Mouse (Mus musculus) heart, postnatal 10 days (tissue): ENCODE measurements around the gene Heatr1. TPM values are rescaled to one million over a fixed set of nuclear protein-coding genes. Genes with fewer than 3 reads are reported as not detected.
"Not testable (repeated sequence)": the region's sequence is repeated elsewhere in the genome, so short reads cannot be mapped to it uniquely, and the experiment has no call there.

ENCODE experiments used
- DNase-seq, 2 experiments: peaks; one replicate each; pipeline ENCODE4 v3.0.0; 2021
- intact Hi-C: fragments of 180-260 bp; cut with DNase I; formaldehyde crosslinking; loops from one replicate; pipeline ENCODE4 v1.15.1; 2025
- total RNA-seq, 2 experiments: library from RNA; stranded (reverse); gene quantifications; 2 replicates each; pipeline ENCODE4 v1.2.3; 2021

Heatr1 gene
- total RNA-seq, 2 experiments from 2014 or later = 15.9 to 16.0 TPM

- DNase-seq = peak; percentile 67 to 72
- intact Hi-C loops = no loop called here
These were observed 47.3 kb downstream of the Heatr1 start for GRCm38 (mm10) chr13:12442008-12442587.

- no peak for DNase-seq
- intact Hi-C loops = no loop called here
These were observed 58.3 kb downstream of the Heatr1 start for GRCm38 (mm10) chr13:12453150-12453549.

DNA sequence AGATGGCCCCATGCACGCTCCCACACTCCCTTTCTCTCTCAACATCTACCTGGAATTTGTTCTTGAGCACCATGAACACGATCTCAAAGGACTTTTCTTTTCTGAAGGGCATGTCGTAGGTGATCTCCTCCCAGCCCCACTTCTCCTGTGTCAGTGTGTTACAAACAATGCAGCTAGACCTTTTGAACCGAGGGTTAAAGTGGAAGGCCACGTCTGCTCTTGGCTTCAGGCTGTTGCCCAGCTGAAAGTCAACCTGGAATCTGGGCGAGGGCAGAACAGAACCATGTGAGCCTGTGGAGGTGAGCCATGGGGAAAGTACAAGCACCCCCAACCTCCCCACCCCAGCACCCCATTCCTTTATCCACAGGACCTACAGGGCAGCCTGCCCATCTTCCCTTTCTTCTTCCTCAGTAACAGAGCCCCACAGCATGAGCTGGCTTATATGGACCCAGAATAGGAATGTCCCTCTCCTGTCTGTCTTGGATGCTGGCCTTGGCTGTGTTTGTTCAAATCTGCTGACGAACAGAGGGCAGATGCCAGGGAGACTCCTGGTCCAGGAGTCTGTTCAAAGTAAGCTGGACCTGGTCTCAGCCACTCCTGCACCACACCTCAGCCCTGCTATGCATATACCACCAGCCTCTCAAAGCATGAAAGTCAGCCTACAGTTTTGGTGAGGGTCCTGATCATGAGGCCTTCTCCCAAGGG is 60.0 kb downstream of the Heatr1 start:
- intact Hi-C loops = no loop called here
- DNase-seq = no peak

GRCm38 (mm10) chr13:12456711-12457110 is 61.9 kb downstream of the Heatr1 start:
- intact Hi-C loops = no loop called here

DNA sequence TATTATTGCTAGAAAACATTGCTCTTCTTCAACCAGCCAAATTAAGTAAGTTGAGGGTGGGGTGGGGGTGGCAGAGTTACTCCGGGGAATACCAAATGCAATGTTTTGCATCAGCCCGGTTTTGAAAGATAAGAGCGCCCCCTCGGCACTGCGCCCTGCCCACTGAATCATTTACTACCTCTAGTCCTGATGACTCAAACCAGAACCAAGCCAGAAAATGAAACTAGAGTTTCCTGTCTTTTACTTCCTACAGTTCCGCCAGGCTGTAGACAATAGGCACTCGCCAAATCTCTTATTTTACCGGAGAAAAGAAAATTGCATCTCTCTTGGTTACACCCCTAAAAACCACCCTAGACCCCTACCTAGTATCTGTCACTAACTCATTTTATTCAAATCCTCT is 65.6 kb downstream of the Heatr1 start:
- intact Hi-C loops = loop anchor here (5.0 kb wide), 1 partner anchor 203 kb away; the partner anchor contains the start of gene Mtr

More at GRCm38 (mm10) chr13:12456711-12457110, 61.9 kb downstream of the Heatr1 start:
- DNase-seq = no peak

GRCm38 (mm10) chr13:12460881-12461729 is 66.3 kb downstream of the Heatr1 start:
- DNase-seq = peak; percentile 97
- intact Hi-C loops = loop anchor here (5.0 kb wide), 1 partner anchor 204 kb away; the partner anchor contains the start of gene Mtr

More for the DNA sequence above, 65.6 kb downstream of the Heatr1 start:
- DNase-seq = peak; percentile 54 to 60

GRCm38 (mm10) chr13:12461730-12462119 is 66.9 kb downstream of the Heatr1 start:
- intact Hi-C loops = loop anchor here (2.0 to 5.0 kb wide), 2 partner anchors 107 to 204 kb away; partner anchors contain the start of gene Mtr
- DNase-seq = peak in 1 of 2 experiments; percentile 49

DNA sequence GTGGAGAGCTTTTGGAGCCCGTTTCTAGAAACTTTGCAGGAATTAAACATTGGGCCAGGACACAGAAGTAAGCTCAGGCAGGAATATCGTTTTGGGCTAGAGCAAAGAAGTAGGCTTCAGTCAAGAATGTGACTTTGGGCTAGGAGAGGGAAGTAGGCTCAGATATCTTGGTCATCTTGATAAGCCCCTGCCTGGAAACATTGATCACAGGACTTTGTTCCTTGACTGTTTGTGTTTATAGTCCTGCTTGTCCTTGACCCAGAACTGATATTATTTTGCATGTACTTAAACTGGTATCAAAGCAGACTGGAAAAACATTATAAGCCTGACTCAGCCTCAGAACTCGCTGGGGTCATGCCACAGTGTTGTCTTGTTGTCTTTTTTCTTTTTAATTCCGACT is 67.8 kb downstream of the Heatr1 start:
- DNase-seq = no peak
- intact Hi-C loops = loop anchor here (2.0 to 5.0 kb wide), 2 partner anchors 106 to 205 kb away; partner anchors contain the start of gene Mtr

DNA sequence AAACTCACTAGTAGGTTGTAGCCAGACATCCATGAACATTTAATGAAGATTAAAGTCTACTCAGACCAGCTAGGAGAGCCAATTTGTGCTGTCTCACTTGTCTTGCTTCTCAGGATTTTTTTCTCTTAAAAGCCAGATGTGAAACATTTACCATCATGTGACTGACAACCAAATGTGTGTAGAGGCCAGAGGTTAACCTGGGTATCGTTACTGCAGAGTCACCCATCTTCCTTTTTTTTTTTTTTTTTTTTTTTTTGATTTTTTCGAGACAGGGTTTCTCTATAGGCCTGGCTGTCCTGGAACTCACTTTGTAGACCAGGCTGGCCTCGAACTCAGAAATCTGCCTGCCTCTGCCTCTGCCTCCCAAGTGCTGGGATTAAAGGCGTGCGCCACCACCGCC is 69.3 kb downstream of the Heatr1 start:
- DNase-seq = not testable (repeated sequence)
- intact Hi-C loops = loop anchor here (5.0 kb wide), 1 partner anchor 207 kb away; the partner anchor contains the start of gene Mtr

- DNase-seq = no peak
- intact Hi-C loops = loop anchor here (5.0 kb wide), 1 partner anchor 208 kb away; the partner anchor contains the start of gene Mtr
These were observed 70.0 kb downstream of the Heatr1 start, which contains the start of gene Lgals8 for GRCm38 (mm10) chr13:12464844-12465243. Lgals8 (minus strand) TSS chr13:12464944.

DNA sequence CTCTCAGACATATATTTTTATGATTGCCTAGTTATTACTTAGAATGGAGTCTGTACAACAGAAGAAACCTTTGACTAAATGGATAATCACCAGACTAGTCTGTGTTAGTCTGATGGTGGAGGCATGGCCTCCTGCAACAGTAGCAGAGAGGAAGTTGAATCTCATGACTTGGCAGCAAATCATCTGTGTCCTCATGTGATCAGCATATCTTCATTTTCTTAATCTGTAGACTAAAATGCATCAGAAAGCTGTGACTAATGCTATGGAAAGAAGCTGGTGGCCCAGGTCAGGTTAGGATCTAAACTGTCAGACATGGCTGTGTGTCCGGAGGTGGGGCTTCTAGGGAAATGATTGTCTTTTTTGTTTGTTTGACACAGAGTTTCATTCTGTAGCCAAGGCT is 73.7 kb downstream of the Heatr1 start:
- peak; percentile 16 to 26 for DNase-seq

DNA sequence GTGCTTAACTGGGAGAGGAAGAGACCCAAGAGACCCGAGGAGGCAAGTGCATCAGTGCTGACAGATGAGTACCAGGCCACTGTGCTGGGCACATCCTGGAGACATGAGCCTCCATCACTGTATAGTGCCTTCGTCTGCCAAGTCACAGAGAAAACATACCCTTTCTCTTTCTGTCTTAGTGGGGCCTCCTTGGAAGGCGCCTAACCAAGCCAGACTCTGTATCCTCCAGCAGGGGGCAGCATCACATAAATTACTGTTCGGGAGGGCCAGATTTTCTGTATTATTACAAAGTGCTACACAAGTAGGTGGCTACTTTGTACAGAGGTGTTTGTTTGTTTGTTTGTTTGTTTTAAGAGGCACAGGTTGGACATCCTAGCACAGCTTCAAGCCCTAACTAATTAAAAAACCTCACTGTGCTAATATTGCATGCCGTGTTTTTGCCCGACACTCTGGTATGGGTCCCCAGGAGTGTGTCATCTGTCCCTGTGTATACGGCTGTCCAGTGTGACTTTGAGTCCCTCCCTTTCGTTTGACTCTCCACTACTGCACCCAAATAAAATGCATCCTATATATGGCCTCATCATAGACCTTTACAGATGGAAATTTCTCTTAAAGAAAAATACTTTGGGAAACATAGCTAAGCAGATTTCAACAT is 79.0 kb downstream of the Heatr1 start:
- DNase-seq = peak; percentile 77 to 90
- intact Hi-C loops = loop anchor here (1.0 to 2.0 kb wide), 2 partner anchors 115 to 206 kb away; no protein-coding TSS in a partner anchor

More for the DNA sequence above, 73.7 kb downstream of the Heatr1 start:
- intact Hi-C loops = no loop called here

DNA sequence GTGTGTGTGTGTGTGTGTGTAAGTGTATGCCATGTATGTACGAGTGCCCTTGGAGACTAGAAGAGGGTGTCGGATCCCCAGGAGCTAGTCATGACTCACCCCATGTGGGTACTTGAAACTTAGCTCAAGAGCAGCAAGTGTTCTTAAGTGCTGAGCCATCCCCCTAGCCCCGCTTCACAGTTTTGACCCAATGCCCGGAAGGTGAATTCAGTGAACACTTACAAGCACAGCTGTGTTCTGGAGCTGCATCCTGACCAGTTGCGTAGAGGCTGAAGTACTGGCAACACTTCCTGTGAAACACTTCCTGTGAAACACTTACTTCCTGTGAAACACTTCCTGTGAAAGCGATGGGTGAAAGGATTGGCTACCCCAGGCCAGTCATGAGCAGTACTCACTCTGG is 80.4 kb downstream of the Heatr1 start:
- intact Hi-C loops = loop anchor here (5.0 kb wide), 1 partner anchor 42 kb away; no protein-coding TSS in a partner anchor
- DNase-seq = no peak

GRCm38 (mm10) chr13:12476886-12477285 is 82.1 kb downstream of the Heatr1 start:
- intact Hi-C loops = loop anchor here (5.0 kb wide), 1 partner anchor 40 kb away; no protein-coding TSS in a partner anchor
- DNase-seq = no peak

GRCm38 (mm10) chr13:12478301-12478700 is 83.5 kb downstream of the Heatr1 start:
- no peak for DNase-seq
- intact Hi-C loops = loop anchor here (5.0 kb wide), 1 partner anchor 39 kb away; no protein-coding TSS in a partner anchor

DNA sequence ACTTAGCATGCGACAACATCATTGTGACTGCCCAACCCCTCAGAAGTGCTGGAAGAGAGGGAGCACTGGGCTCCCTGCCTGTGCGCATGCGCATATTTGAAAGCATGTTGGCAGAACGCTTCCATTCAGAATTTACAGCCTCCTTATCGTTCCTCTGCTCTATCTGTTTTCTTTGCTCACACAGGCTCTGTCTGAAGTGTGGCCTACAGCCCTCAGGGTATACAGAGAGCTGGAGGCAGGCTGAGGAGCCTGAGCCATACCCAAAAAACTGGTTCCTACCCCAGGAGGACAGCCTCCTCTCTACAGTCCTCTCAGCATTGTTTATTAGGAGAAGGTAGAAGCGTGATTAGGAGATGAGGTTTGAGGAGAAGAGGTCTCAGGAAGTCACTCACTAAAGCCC is 85.0 kb downstream of the Heatr1 start:
- intact Hi-C loops = loop anchor here (5.0 kb wide), 1 partner anchor 37 kb away; no protein-coding TSS in a partner anchor
- no peak for DNase-seq

DNA sequence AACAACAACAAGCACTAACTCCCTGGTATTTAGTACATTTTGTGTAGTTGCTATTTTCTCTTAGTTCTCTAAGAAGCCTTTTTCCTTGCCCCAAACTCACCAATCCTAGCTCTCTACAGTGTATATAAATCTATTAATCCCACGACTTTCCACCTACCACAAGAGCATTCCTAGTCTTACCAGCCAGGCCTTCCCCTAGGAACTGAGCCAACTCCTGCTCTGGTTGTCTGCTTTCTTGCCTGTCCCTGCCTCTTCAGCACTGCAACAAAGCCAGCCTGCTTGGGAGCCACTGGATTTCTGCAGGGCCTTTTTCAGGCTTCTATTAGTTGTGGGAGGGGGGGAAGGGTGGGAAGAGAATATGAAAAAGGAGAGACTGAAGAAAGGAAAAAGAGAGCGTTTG is 90.4 kb downstream of the Heatr1 start:
- no peak for DNase-seq
- intact Hi-C loops = no loop called here

DNA sequence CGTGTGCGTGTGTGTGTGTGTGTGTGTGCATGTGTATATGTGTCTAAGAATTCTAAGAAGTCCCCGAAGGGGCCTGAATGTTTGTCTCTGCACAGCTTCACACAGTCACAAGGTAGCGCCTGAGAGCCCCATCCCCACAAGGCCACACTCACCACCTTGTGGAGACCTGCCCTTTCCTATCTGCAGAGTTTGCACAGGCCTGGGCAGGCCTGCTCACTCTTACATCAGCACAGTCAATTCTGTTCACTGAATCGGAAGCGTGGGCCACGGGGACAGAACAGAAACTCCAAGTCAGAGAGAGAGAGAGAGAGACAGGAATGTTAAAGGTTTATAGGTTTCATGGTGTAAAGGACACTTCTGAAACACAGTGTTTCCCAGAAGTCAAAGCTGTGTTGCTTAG is 90.8 kb downstream of the Heatr1 start:
- DNase-seq = no peak
- intact Hi-C loops = no loop called here
